Mouse (Mus musculus): Measurements from ENCODE around the gene 4931428F04Rik.

- peak; percentile 89 for TF ChIP-seq CTCF (IDR thresholded peaks at IDR 0.05; ENCODE audit: control insufficient read depth, insufficient read depth, insufficient read length)
- TF ChIP-seq USF1 (IDR thresholded peaks at IDR 0.05; ENCODE audit: low read depth) = no peak
- no peak for TF ChIP-seq MYOG (IDR thresholded peaks at IDR 0.05; ENCODE audit: control insufficient read depth, extremely low read depth, insufficient read length)
- no peak for TF ChIP-seq MAX (IDR thresholded peaks at IDR 0.05)
Measured at GRCm38 (mm10) chr8:105259721-105260320, 29.8 kb downstream of the 4931428F04Rik start.

All from C2C12 (cell line).